Mouse (Mus musculus) E14TG2a.4 (cell line): ENCODE data around the gene Cacng1.

Experiments
- H3K27me3 ChIP-seq: 2 replicates; pipeline ENCODE4 v1.6.1; 2014; ENCODE audit warnings: low read length, control low read depth; ENCODE audit not compliant: insufficient read depth
- H3K36me3 ChIP-seq: 2 replicates; pipeline ENCODE4 v1.6.1; 2014; ENCODE audit warnings: low read length, control low read depth; ENCODE audit not compliant: insufficient read depth
- H3K4me1 ChIP-seq: replicated peaks from 2 replicates; pipeline ENCODE4 v1.6.1; 2014; ENCODE audit warnings: low read depth, low read length, control low read depth
- H3K4me3 ChIP-seq: replicated peaks from 2 replicates; pipeline ENCODE4 v1.5.1; 2014; ENCODE audit warnings: mild to moderate bottlenecking, low read length
- H3K9me3 ChIP-seq: 2 replicates; pipeline ENCODE4 v1.6.1; 2014; ENCODE audit warnings: low read length, control low read depth
- CTCF ChIP-seq: conservative IDR thresholded peaks from 2 replicates; pipeline ENCODE4 v1.5.1; 2014; ENCODE audit warnings: low read length
- NANOG ChIP-seq: IDR thresholded peaks from 2 replicates; pipeline ENCODE4 v1.6.1; 2014; ENCODE audit warnings: borderline replicate concordance, low read length, mixed read lengths
- POU5F1 ChIP-seq: IDR thresholded peaks from 2 replicates; pipeline ENCODE4 v1.6.1; 2014; ENCODE audit warnings: low read length, borderline replicate concordance

Gene Cacng1

GRCm38 (mm10) chr11:107716332-107716938, at the start of gene Cacng1:
Gene Cacng1, minus strand, starts transcription at chr11:107716522.
- Histone ChIP-seq H3K36me3 (no peaks in the 10 kb centered on the region), H3K4me3 (peak within 1 kb of the TSS; percentile 63), H3K27me3 (peaks cover 28% of the 10 kb centered on the region; the same call in 1 of the 2 replicates), H3K9me3 (no peaks in the 10 kb centered on the region), H3K4me1 (peaks cover 11% of the 10 kb centered on the region)
- TF ChIP-seq CTCF = no peak
- TF ChIP-seq NANOG = no peak
- no peak for TF ChIP-seq POU5F1

- no peaks in the 10 kb centered on the region for H3K36me3 ChIP-seq
- no peak overlapping the region for H3K4me3 ChIP-seq
- peaks cover 4% of the 10 kb centered on the region; the same call in 1 of the 2 replicates for H3K27me3 ChIP-seq
- H3K9me3 ChIP-seq = no peaks in the 10 kb centered on the region
- H3K4me1 ChIP-seq = peaks cover 13% of the 10 kb centered on the region; the same call in 1 of the 2 replicates
- TF ChIP-seq CTCF (no peak), POU5F1 (no peak), NANOG (no peak)
Measured at GRCm38 (mm10) chr11:107762688-107763460, 46.6 kb upstream of the Cacng1 start.

GRCm38 (mm10) chr11:107761790-107762500, 45.6 kb upstream of the Cacng1 start:
- H3K9me3 ChIP-seq = no peaks in the 10 kb centered on the region
- H3K4me3 ChIP-seq = no peak overlapping the region
- TF ChIP-seq CTCF (no peak), POU5F1 (no peak), NANOG (no peak)
- H3K4me1 ChIP-seq = peaks cover 13% of the 10 kb centered on the region; the same call in 1 of the 2 replicates
- peaks cover 4% of the 10 kb centered on the region; the same call in 1 of the 2 replicates for H3K27me3 ChIP-seq
- no peaks in the 10 kb centered on the region for H3K36me3 ChIP-seq

GRCm38 (mm10) chr11:107760001-107760400, 43.7 kb upstream of the Cacng1 start:
- H3K36me3 ChIP-seq = no peaks in the 10 kb centered on the region
- TF ChIP-seq CTCF (no peak), NANOG (no peak), POU5F1 (no peak)
- H3K27me3 ChIP-seq = peaks cover 17% of the 10 kb centered on the region
- H3K9me3 ChIP-seq = no peaks in the 10 kb centered on the region
- H3K4me1 ChIP-seq = peaks cover 13% of the 10 kb centered on the region; the same call in 1 of the 2 replicates
- no peak overlapping the region for H3K4me3 ChIP-seq

GRCm38 (mm10) chr11:107759516-107759915, 43.2 kb upstream of the Cacng1 start:
- Histone ChIP-seq H3K27me3 (peaks cover 20% of the 10 kb centered on the region), H3K4me3 (no peak overlapping the region), H3K36me3 (no peaks in the 10 kb centered on the region), H3K9me3 (no peaks in the 10 kb centered on the region), H3K4me1 (peaks cover 13% of the 10 kb centered on the region; the same call in 1 of the 2 replicates)
- TF ChIP-seq CTCF (no peak), POU5F1 (no peak), NANOG (no peak)

- no peak overlapping the region for H3K4me3 ChIP-seq
- peaks cover 2% of the 10 kb centered on the region; the same call in 1 of the 2 replicates for H3K27me3 ChIP-seq
- no peaks in the 10 kb centered on the region for H3K9me3 ChIP-seq
- no peak for TF ChIP-seq NANOG
- no peaks in the 10 kb centered on the region for H3K4me1 ChIP-seq
- no peaks in the 10 kb centered on the region for H3K36me3 ChIP-seq
Measured at GRCm38 (mm10) chr11:107749114-107749513, 32.8 kb upstream of the Cacng1 start.

- no peak for TF ChIP-seq POU5F1
- TF ChIP-seq NANOG = no peak
- Histone ChIP-seq H3K4me3 (no peak overlapping the region), H3K36me3 (no peaks in the 10 kb centered on the region)
Measured at GRCm38 (mm10) chr11:107748243-107749035, 32.1 kb upstream of the Cacng1 start.

More at GRCm38 (mm10) chr11:107748243-107749035, 32.1 kb upstream of the Cacng1 start:
- peaks cover under 1% of the 10 kb centered on the region; the same call in 1 of the 2 replicates for H3K4me1 ChIP-seq
- peaks cover 5% of the 10 kb centered on the region; the same call in 1 of the 2 replicates for H3K27me3 ChIP-seq
- H3K9me3 ChIP-seq = no peaks in the 10 kb centered on the region
